Mouse (Mus musculus) brown adipose tissue, adult 24 weeks (tissue): Measurements from ENCODE around the gene Gm7324. TPM values are rescaled to one million over a fixed set of nuclear protein-coding genes. Genes with fewer than 3 reads are reported as not detected.
"Not testable (repeated sequence)": the region's sequence is repeated elsewhere in the genome, so short reads cannot be mapped to it uniquely, and the experiment has no call there.

Experiments used
- H3K27ac ChIP-seq: fragments of 200-500 bp; replicated peaks from 2 replicates; pipeline ENCODE4 v1.5.1; 2012; ENCODE audit warnings: low read depth, mild to moderate bottlenecking, low read length
- H3K4me1 ChIP-seq: fragments of 200-500 bp; 2 replicates; pipeline ENCODE4 v1.6.1; 2012; ENCODE audit warnings: low read length, mixed read lengths; ENCODE audit not compliant: control insufficient read depth, insufficient read depth, insufficient read length
- H3K4me3 ChIP-seq: fragments of 200-500 bp; 2 replicates; pipeline ENCODE4 v1.5.1; 2012; ENCODE audit warnings: low read depth, mild to moderate bottlenecking, low read length, moderate library complexity; ENCODE audit not compliant: insufficient read depth
- polyA plus RNA-seq: library from polyadenylated mRNA; stranded (reverse); fragments of >200 nt; gene quantifications from 2 replicates; pipeline ENCODE4 v1.2.4, GENCODE M21; 2012; ENCODE audit not compliant: missing spikeins, insufficient read depth, insufficient read length

Gm7324 gene
- polyA plus RNA-seq, result 3.3 and 6.3 TPM in 2 replicates

DNA sequence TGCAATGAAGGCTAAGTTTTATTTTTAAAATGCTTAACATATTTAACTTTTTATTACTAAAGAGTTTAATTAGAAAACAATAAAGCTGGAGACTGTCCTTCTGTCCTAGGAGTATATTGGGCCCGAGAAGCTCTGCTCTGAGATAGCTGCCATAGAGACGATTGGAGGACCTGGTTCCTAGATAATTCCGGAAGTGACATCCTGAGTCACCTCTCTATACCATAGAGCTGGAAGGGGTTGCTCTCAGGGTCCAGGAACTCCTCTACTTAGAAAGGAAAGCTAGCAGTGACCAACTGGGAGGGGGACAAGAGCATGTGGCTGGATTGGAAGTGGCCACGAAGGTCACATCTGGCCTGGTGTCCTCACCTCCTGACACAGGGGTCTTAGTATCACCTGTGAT, at the start of gene Gm7324:
Gm7324 (plus strand) TSS at position 208 of the 400 bp plus-strand sequence.
- not testable (repeated sequence) for H3K4me1 ChIP-seq, H3K27ac ChIP-seq, H3K4me3 ChIP-seq

DNA sequence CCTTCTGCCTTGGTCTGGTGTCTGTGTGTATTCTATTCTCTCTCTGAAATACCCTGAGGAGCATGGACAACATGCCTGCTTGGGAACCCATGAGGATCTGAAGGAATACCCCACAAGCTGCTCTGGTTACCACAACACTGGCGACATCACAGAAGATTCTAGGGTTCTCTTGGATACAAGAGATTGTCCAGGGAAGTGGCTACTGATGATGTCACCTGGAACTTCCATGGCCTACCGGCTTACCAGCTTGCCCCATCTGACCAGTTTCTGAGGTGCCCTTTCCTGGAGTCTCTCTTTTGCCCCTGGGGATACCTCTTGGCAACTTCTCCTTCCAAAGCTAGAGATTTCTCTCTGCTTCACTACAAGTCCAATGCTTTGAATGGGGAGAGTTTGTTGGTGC, 20.5 kb upstream of the Gm7324 start, which contains the start of gene Gm8165:
Gm8165 (minus strand) TSS at position 101 of the 400 bp plus-strand sequence.
- not testable (repeated sequence) for H3K27ac ChIP-seq

DNA sequence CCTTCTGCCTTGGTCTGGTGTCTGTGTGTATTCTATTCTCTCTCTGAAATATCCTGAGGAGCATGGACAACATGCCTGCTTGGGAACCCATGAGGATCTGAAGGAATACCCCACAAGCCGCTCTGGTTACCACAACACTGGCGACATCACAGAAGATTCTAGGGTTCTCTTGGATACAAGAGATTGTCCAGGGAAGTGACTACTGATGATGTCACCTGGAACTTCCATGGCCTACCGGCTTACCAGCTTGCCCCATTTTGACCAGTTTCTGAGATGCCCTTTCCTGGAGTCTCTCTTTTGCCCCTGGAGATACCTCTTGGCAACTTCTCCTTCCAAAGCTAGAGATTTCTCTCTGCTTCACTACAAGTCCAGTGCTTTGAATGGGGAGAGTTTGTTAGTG, 29.8 kb downstream of the Gm7324 start, which contains the start of gene Gm16506:
Gm16506 (minus strand) TSS at position 101 of the 400 bp plus-strand sequence.
- not testable (repeated sequence) for H3K27ac ChIP-seq, H3K4me1 ChIP-seq, H3K4me3 ChIP-seq

More for the DNA sequence above, 20.5 kb upstream of the Gm7324 start, which contains the start of gene Gm8165:
- not testable (repeated sequence) for H3K4me1 ChIP-seq, H3K4me3 ChIP-seq

DNA sequence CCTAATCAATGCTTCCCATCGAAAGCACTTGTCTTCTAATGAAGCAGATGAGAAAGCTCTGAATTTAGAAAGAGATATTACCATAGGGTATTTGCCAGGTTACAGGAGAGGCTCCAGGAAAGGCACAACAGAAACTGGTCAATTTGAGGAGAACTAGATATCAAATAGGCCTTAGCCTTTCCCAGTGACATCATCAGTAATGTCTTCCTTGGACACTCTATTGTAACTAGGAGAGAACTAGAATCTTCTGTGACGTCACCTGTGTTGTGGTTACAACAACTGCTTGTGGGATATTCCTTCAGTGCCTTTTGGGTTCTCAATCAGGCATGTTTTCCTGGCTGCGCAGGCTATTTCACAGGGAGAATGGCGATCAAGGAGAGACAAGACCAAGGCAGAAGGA, 49.9 kb downstream of the Gm7324 start, which contains the start of gene Gm6526:
Gm6526 (plus strand) TSS at position 301 of the 400 bp plus-strand sequence.
- not testable (repeated sequence) for H3K4me1 ChIP-seq, H3K27ac ChIP-seq, H3K4me3 ChIP-seq

Other genes starting within 250 kb of the Gm7324 start
- 1.0 TPM in 1 of 2 replicates, not detected in the other for gene Gm5799, start 154.3 kb upstream of the Gm7324 start, polyA plus RNA-seq
- not detected in 2 replicates for gene Gm17654, start 118.7 kb upstream of the Gm7324 start, polyA plus RNA-seq
- gene Gm10375, start 89.8 kb upstream of the Gm7324 start, polyA plus RNA-seq, result not detected in 2 replicates
- gene Gm8165, start 20.6 kb upstream of the Gm7324 start, polyA plus RNA-seq, result not detected in 2 replicates
- gene Gm16506, start 29.7 kb downstream of the Gm7324 start, polyA plus RNA-seq, result not detected in 2 replicates
- gene Gm6526, start 50.0 kb downstream of the Gm7324 start, polyA plus RNA-seq, result not detected in 2 replicates
- gene Gm8180, start 86.9 kb downstream of the Gm7324 start, polyA plus RNA-seq, result not detected in 2 replicates
- not detected in 2 replicates for gene Ear1, start 177.7 kb downstream of the Gm7324 start, polyA plus RNA-seq
- not detected in 2 replicates for gene Ear10, start 225.7 kb downstream of the Gm7324 start, polyA plus RNA-seq
- not detected in 2 replicates for gene Gm8113, start 227.6 kb downstream of the Gm7324 start, polyA plus RNA-seq